Mouse (Mus musculus) MEL (cell line): ENCODE measurements at regions not wholly inside any gene's neighbourhood (a gene's known extent, or its start where the extent isn't known, plus 50 kb on each side); places are given as distances from the start of the nearest gene placed in this dataset.

ENCODE experiments used
- CHD2 ChIP-seq: IDR thresholded peaks from 2 replicates; pipeline ENCODE4 v1.6.1; 2011; ENCODE audit warnings: low read length, improper control_type of control experiment
- CTCF ChIP-seq, 3 experiments: IDR thresholded peaks in 2 of 3; conservative IDR thresholded peaks in 1 of 3; 2 replicates each; pipeline ENCODE4 v1.5.1; 2011 to 2012; ENCODE audit warnings: low read length in 3 of 3, low read depth in 2 of 3, mild to moderate bottlenecking in 2 of 3, improper control_type of control experiment in 1 of 3, inconsistent platforms in 1 of 3, mixed read lengths in 1 of 3, moderate library complexity in 1 of 3; ENCODE audit not compliant: control insufficient read depth in 1 of 3, insufficient read depth in 1 of 3, poor library complexity in 1 of 3, severe bottlenecking in 1 of 3
- EP300 ChIP-seq, 2 experiments: IDR thresholded peaks; 2 replicates each; pipeline ENCODE4 v1.6.1; 2011; ENCODE audit warnings: improper control_type of control experiment in 2 of 2, low read length in 2 of 2, low read depth in 1 of 2, mild to moderate bottlenecking in 1 of 2
- ETS1 ChIP-seq: IDR thresholded peaks from 2 replicates; pipeline ENCODE4 v1.6.1; 2012; ENCODE audit warnings: low read depth, mild to moderate bottlenecking, inconsistent platforms, low read length, improper control_type of control experiment, moderate library complexity
- KAT2A ChIP-seq: conservative IDR thresholded peaks from 2 replicates; pipeline ENCODE4 v1.6.1; 2012; ENCODE audit warnings: low read depth, low read length, improper control_type of control experiment, inconsistent platforms
- POLR2A ChIP-seq, 2 experiments: IDR thresholded peaks; 2 replicates each; pipeline ENCODE4 v1.6.1; 2011 to 2012; ENCODE audit warnings: low read length in 2 of 2, mild to moderate bottlenecking in 2 of 2, control low read depth in 1 of 2, improper control_type of control experiment in 1 of 2, low read depth in 1 of 2, moderate library complexity in 1 of 2; ENCODE audit not compliant: control insufficient read depth in 1 of 2, insufficient read depth in 1 of 2, poor library complexity in 1 of 2
- POLR2AphosphoS2 ChIP-seq: IDR thresholded peaks from 2 replicates; pipeline ENCODE4 v1.6.1; 2011; ENCODE audit warnings: low read length, improper control_type of control experiment
- SIN3A ChIP-seq: IDR thresholded peaks from 2 replicates; pipeline ENCODE4 v1.6.1; 2012; ENCODE audit warnings: low read length, improper control_type of control experiment, inconsistent platforms
- SMC3 ChIP-seq: IDR thresholded peaks from 2 replicates; pipeline ENCODE4 v1.6.1; 2011; ENCODE audit warnings: low read depth, low read length, improper control_type of control experiment
- TCF12 ChIP-seq: IDR thresholded peaks from 2 replicates; pipeline ENCODE4 v1.6.1; 2014; ENCODE audit warnings: low read depth, mild to moderate bottlenecking, inconsistent platforms, low read length, improper control_type of control experiment, moderate library complexity

DNA sequence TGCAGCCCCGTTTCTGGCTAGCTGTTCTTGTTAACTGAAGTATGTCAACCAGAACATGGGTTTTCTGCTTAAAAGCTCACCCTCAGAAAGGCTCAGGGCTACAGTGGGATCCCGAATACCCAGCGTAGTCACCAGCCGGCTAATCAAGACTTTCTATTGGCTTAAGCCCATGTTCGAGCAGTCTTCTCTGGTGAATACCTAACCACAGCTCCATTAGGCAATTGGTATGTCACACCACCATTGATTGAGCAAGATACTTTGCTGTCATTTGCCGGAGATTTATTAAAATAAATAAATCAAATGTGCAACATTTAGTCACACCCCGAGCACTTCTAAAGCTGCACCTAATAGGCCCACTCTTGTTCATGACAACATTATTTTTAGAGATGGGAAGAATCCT lies 162.5 kb downstream of the Cog6 start:
- TF ChIP-seq EP300 (IDR thresholded peaks at IDR 0.05; ENCODE audit: low read depth in 1 of 2, low read length in 2 of 2), result no peak
- TF ChIP-seq KAT2A, result no peak
- no peak for TF ChIP-seq CTCF (IDR thresholded peaks at IDR 0.05 in 2 of 3, conservative IDR thresholded peaks at IDR 0.05 in 1 of 3; ENCODE audit: control insufficient read depth in 1 of 3, insufficient read depth in 1 of 3, low read depth in 2 of 3, low read length in 3 of 3, poor library complexity in 1 of 3, severe bottlenecking in 1 of 3)
- no peak for TF ChIP-seq TCF12
- TF ChIP-seq POLR2AphosphoS2, result no peak
- no peak for TF ChIP-seq SMC3
- no peak for TF ChIP-seq POLR2A (IDR thresholded peaks at IDR 0.05; ENCODE audit: control insufficient read depth in 1 of 2, insufficient read depth in 1 of 2, low read depth in 1 of 2, low read length in 2 of 2, poor library complexity in 1 of 2)
- no peak for TF ChIP-seq CHD2
- TF ChIP-seq SIN3A, result no peak
- TF ChIP-seq ETS1, result no peak
